Mouse (Mus musculus): ENCODE data around the gene Ublcp1. TPM values are rescaled to one million over a fixed set of nuclear protein-coding genes. Genes with fewer than 3 reads are reported as not detected.

The Ublcp1 gene
- polyA plus RNA-seq, 1 experiment from 2014 or later = 40.9 TPM

GRCm38 (mm10) chr11:44504761-44505160 is 34.5 kb upstream of the Ublcp1 start:
- H3K4me1 ChIP-seq (ENCODE audit: insufficient read depth) = peaks cover 14% of the 10 kb centered on the region
- H3K36me3 ChIP-seq (replicated peaks; ENCODE audit: insufficient read depth, low read length) = no peaks in the 10 kb centered on the region
- no peaks in the 10 kb centered on the region for H3K27me3 ChIP-seq (ENCODE audit: insufficient read depth, low read length)
- ATAC-seq (no peak), DNase-seq (no peak)
- no peak for TF ChIP-seq CTCF (IDR thresholded peaks at IDR 0.05; ENCODE audit: low read depth)
- no peak for TF ChIP-seq EP300 (IDR thresholded peaks at IDR 0.05; ENCODE audit: low read depth)
- H3K27ac ChIP-seq (ENCODE audit: low read depth) = no peak overlapping the region
- no peak overlapping the region for H3K4me3 ChIP-seq (ENCODE audit: low read depth, low read length)
- no peaks in the 10 kb centered on the region for H3K9me3 ChIP-seq (ENCODE audit: low read length)
- H3K4me2 ChIP-seq (ENCODE audit: low read depth, low read length) = no peak overlapping the region
- WGBS (ENCODE audit: insufficient replicate concordance) = 88% methylated on average over 3 of the region's 3 CpGs
- H3K9ac ChIP-seq (replicated peaks) = no peak overlapping the region

GRCm38 (mm10) chr11:44504146-44504545 is 33.8 kb upstream of the Ublcp1 start:
- ATAC-seq = no peak
- H3K36me3 ChIP-seq (replicated peaks; ENCODE audit: insufficient read depth, low read length) = no peaks in the 10 kb centered on the region
- TF ChIP-seq EP300 (IDR thresholded peaks at IDR 0.05; ENCODE audit: low read depth) (no peak), CTCF (IDR thresholded peaks at IDR 0.05; ENCODE audit: low read depth) (no peak)
- H3K9me3 ChIP-seq (ENCODE audit: low read length) = no peaks in the 10 kb centered on the region
- H3K27me3 ChIP-seq (ENCODE audit: insufficient read depth, low read length) = no peaks in the 10 kb centered on the region
- H3K4me3 ChIP-seq (ENCODE audit: low read depth, low read length) = no peak overlapping the region
- DNase-seq = no peak
- no peak overlapping the region for H3K9ac ChIP-seq (replicated peaks)
- H3K4me2 ChIP-seq (ENCODE audit: low read depth, low read length) = no peak overlapping the region
- peaks cover 15% of the 10 kb centered on the region for H3K4me1 ChIP-seq (ENCODE audit: insufficient read depth)
- 71% methylated on average over 7 of the region's 7 CpGs for WGBS (ENCODE audit: insufficient replicate concordance)
- H3K27ac ChIP-seq (ENCODE audit: low read depth) = 0 out of 2 replicates have a peak overlapping the region, but pooled peaks have one; percentile 26

- Histone ChIP-seq H3K27me3 (ENCODE audit: insufficient read depth, low read length) (no peaks in the 10 kb centered on the region), H3K27ac (ENCODE audit: low read depth) (no peak overlapping the region), H3K4me3 (ENCODE audit: low read depth, low read length) (no peak overlapping the region), H3K9ac (replicated peaks) (no peak overlapping the region), H3K36me3 (replicated peaks; ENCODE audit: insufficient read depth, low read length) (no peaks in the 10 kb centered on the region), H3K9me3 (ENCODE audit: low read length) (no peaks in the 10 kb centered on the region), H3K4me1 (ENCODE audit: insufficient read depth) (peaks cover 8% of the 10 kb centered on the region), H3K4me2 (ENCODE audit: low read depth, low read length) (no peak overlapping the region)
- WGBS (ENCODE audit: insufficient replicate concordance) = 57% methylated on average over 5 of the region's 5 CpGs
- DNase-seq (no peak), ATAC-seq (no peak)
- TF ChIP-seq CTCF (IDR thresholded peaks at IDR 0.05; ENCODE audit: low read depth) (no peak), EP300 (IDR thresholded peaks at IDR 0.05; ENCODE audit: low read depth) (no peak)
These were observed 32.6 kb upstream of the Ublcp1 start for GRCm38 (mm10) chr11:44502931-44503330.

GRCm38 (mm10) chr11:44501477-44501876 is 31.2 kb upstream of the Ublcp1 start:
- Histone ChIP-seq H3K4me1 (ENCODE audit: insufficient read depth) (peaks cover 11% of the 10 kb centered on the region; the same call in 1 of the 2 replicates), H3K36me3 (replicated peaks; ENCODE audit: insufficient read depth, low read length) (no peaks in the 10 kb centered on the region), H3K27ac (ENCODE audit: low read depth) (no peak overlapping the region), H3K27me3 (ENCODE audit: insufficient read depth, low read length) (no peaks in the 10 kb centered on the region), H3K4me2 (ENCODE audit: low read depth, low read length) (no peak overlapping the region), H3K9ac (replicated peaks) (no peak overlapping the region), H3K9me3 (ENCODE audit: low read length) (no peaks in the 10 kb centered on the region), H3K4me3 (ENCODE audit: low read depth, low read length) (no peak overlapping the region)
- ATAC-seq (no peak), DNase-seq (no peak)
- TF ChIP-seq CTCF (IDR thresholded peaks at IDR 0.05; ENCODE audit: low read depth) = no peak
- TF ChIP-seq EP300 (IDR thresholded peaks at IDR 0.05; ENCODE audit: low read depth) = no peak
- WGBS (ENCODE audit: insufficient replicate concordance) = 97% methylated on average over 2 of the region's 2 CpGs

GRCm38 (mm10) chr11:44500966-44501365 is 30.7 kb upstream of the Ublcp1 start:
- no peaks in the 10 kb centered on the region for H3K27me3 ChIP-seq (ENCODE audit: insufficient read depth, low read length)
- no peak overlapping the region for H3K4me2 ChIP-seq (ENCODE audit: low read depth, low read length)
- H3K4me1 ChIP-seq (ENCODE audit: insufficient read depth) = peaks cover 11% of the 10 kb centered on the region; the same call in 1 of the 2 replicates
- no peak overlapping the region for H3K9ac ChIP-seq (replicated peaks)
- H3K27ac ChIP-seq (ENCODE audit: low read depth) = no peak overlapping the region
- H3K4me3 ChIP-seq (ENCODE audit: low read depth, low read length) = no peak overlapping the region
- no peaks in the 10 kb centered on the region for H3K36me3 ChIP-seq (replicated peaks; ENCODE audit: insufficient read depth, low read length)
- H3K9me3 ChIP-seq (ENCODE audit: low read length) = no peaks in the 10 kb centered on the region
- DNase-seq = no peak
- WGBS (ENCODE audit: insufficient replicate concordance) = 65% methylated on average over 7 of the region's 7 CpGs
- TF ChIP-seq CTCF (IDR thresholded peaks at IDR 0.05; ENCODE audit: low read depth) = no peak
- TF ChIP-seq EP300 (IDR thresholded peaks at IDR 0.05; ENCODE audit: low read depth) = no peak
- no peak for ATAC-seq

GRCm38 (mm10) chr11:44498412-44499272 is 28.3 kb upstream of the Ublcp1 start:
- 70% methylated on average over 13 of the region's 13 CpGs for WGBS (ENCODE audit: insufficient replicate concordance)
- DNase-seq = no peak

More at GRCm38 (mm10) chr11:44498412-44499272, 28.3 kb upstream of the Ublcp1 start:
- Histone ChIP-seq H3K9ac (replicated peaks) (no peak overlapping the region), H3K27ac (ENCODE audit: low read depth) (0 out of 2 replicates have a peak overlapping the region, but pooled peaks have one; percentile 8), H3K36me3 (replicated peaks; ENCODE audit: insufficient read depth, low read length) (no peaks in the 10 kb centered on the region), H3K4me3 (ENCODE audit: low read depth, low read length) (no peak overlapping the region), H3K9me3 (ENCODE audit: low read length) (no peaks in the 10 kb centered on the region), H3K4me1 (ENCODE audit: insufficient read depth) (peaks cover 10% of the 10 kb centered on the region), H3K4me2 (ENCODE audit: low read depth, low read length) (no peak overlapping the region), H3K27me3 (ENCODE audit: insufficient read depth, low read length) (no peaks in the 10 kb centered on the region)
- ATAC-seq = no peak
- no peak for TF ChIP-seq EP300 (IDR thresholded peaks at IDR 0.05; ENCODE audit: low read depth)
- TF ChIP-seq CTCF (IDR thresholded peaks at IDR 0.05; ENCODE audit: low read depth) = no peak
